Mouse (Mus musculus): ENCODE measurements at regions not wholly inside any gene's neighbourhood (a gene's known extent, or its start where the extent isn't known, plus 50 kb on each side); places are given as distances from the start of the nearest gene placed in this dataset.

- in situ Hi-C loops (cut with MboI, MseI), result no loop called here
Observed at GRCm38 (mm10) chr5:112002856-112003660, 249.3 kb downstream of the Cryba4 start.

DNA sequence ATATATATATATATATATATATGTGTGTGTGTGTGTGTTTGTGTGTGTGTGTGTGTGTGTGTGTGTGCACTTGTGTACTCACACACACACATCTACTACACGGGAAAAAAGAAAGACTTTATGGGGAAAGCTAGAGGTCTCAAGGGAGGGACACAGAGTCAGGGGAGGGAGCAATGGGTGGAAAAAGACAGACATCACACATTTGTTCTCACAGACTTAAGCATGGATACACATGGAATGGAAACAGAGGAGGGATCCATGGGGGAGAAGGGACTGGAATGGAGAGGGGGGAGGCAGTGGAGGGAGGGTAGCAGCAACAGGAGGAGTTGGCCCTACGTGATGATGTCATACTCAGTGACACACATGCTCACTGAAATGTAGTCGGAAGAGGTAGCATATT lies 248.3 kb downstream of the Cryba4 start:
- in situ Hi-C loops (cut with MboI, MseI), result no loop called here

- in situ Hi-C loops (cut with MboI, MseI), result no loop called here
Observed at GRCm38 (mm10) chr5:112012505-112013164, 239.7 kb downstream of the Cryba4 start.

GRCm38 (mm10) chr5:112018925-112019324 lies 233.4 kb downstream of the Cryba4 start:
- in situ Hi-C loops (cut with MboI, MseI), result no loop called here

DNA sequence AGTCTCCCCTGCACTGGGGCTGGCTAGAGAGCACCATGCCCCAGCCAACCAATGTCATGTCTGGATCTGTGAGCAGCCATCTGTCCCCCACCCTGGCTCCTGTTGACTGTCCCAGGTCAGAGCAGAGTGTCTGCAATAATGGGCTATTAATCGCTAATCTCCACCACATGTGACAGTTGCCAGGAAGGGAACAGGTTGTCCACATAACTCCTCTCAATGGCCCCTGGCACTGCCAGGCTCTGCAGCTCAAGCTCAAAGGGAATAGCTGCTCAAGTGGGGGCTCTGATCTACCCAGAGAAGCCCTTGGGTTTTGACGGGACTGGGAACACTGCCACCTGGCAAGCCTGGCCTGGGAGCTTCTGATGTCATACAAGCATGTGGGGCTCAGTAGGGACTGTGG lies 231.4 kb downstream of the Cryba4 start:
- in situ Hi-C loops (cut with MboI, MseI), result no loop called here

GRCm38 (mm10) chr5:112029955-112030354 lies 222.4 kb downstream of the Cryba4 start:
- in situ Hi-C loops (cut with MboI, MseI), result no loop called here

DNA sequence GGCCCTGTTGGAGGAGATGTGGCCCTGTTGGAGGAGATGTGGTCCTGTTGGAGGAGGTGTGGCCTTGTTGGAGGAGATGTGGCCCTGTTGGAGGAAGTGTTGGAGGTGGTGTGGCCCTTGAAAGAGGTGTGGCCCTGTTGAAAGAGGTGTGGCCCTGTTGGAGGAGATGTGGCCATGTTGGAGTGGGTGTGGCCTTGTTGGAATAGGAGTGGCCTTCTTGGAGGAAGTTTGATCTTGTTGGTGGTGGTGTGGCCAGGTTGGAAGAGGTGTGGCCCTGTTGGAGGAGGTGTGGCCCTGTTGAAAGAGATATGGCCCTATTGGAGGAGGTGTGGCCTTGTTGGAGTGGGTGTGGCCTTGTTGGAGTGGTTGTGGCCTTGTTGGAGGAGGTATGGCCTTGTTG lies 220.3 kb downstream of the Cryba4 start:
- in situ Hi-C loops (cut with MboI, MseI), result no loop called here

- in situ Hi-C loops (cut with MboI, MseI), result no loop called here
Observed at GRCm38 (mm10) chr5:112035426-112035825, 216.9 kb downstream of the Cryba4 start.

DNA sequence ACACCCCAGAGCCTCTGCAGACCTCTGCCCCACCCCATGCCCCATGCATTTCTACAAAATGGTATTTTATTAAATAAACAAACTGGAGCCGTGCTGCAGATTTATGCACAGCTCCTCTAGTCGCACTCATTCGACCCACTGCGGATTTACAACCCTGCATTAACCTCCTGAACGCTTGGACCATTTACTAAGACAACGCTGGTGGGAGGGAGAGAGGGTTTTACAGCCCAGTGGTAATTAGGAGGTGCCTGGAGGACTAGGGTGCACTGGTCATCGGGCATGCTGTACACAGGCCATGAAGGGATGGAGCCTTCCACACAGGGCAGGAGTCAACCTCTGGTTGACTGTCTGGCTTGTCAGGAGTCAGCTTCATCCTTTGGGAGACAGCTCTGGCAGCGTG lies 215.2 kb downstream of the Cryba4 start:
- in situ Hi-C loops (cut with MboI, MseI), result no loop called here

DNA sequence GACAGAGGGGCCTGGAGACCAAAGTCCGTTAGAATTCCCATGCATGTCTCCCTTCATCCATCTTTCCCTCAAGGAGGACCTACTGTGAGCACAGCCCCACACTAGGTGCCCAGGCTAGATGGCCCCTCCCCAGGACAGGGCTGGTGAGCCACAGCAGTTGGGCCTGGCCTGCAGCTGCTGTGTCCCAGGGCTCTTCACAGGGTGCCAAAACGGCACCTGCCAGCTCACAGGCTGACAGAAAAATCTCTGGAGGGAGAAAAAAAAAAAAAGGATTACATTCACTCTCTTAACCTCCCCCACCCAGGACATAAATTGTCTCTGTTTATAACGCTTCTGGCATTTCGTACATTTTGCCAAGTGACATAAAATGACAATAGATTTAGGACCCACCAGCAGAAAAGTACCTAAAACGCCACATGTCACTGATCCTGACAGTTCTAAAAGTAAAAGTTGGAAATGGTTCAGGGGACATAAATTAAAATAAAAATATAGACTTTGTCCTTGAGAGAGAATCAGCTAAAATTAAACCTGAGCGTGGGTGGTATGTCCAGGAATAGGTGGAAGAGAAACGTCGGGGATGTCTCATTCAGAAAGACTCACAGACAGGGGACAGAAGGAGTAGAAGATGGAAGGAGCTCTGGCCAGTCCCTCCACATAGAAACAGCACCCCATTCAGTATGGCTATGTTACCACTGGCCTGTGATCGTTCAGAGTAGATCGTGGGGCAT lies 212.5 kb downstream of the Cryba4 start:
- in situ Hi-C loops (cut with MboI, MseI), result no loop called here

DNA sequence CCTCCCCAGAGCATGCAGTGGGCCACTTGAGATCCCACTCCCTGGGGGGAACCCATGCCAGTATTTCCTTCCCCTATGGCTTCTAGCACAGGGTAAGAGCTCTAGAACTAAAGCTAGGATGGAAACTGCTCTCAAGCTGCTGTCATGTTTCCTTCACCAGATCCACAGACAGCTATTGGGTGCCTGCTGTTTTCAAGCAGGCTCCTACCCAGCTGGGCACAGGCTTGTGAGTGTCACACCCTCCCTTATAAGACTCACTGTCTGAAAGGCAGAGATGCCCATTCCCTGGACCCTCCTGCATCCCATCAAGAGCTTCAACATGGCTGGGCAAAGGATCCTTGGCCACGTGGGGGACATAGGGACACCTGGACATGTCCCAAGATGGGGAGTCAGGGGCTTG lies 211.6 kb downstream of the Cryba4 start:
- in situ Hi-C loops (cut with MboI, MseI), result no loop called here

DNA sequence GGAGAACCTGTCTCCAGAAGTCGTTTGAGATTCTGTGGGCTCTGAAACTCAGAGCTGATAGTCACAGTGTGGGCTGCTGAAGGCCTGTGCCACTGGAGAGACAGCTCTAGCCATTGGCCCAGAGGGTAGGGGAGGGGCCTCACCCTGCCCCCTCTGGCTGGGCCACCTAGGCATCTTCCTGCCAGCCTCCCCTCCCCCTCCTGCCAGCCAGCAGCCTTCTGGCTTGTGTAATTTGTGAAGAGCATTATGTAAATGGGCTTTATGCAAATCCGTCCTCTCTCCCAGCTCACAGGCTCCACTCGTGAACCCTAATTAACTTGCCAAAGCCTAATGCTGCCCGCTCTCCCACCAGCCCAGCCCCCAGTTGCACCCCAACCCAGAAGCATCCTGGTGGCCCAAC lies 211.0 kb downstream of the Cryba4 start:
- in situ Hi-C loops (cut with MboI, MseI), result no loop called here

GRCm38 (mm10) chr5:112042236-112042635 lies 210.1 kb downstream of the Cryba4 start:
- in situ Hi-C loops (cut with MboI, MseI), result no loop called here

GRCm38 (mm10) chr5:112050046-112050782 lies 202.1 kb downstream of the Cryba4 start:
- in situ Hi-C loops (cut with MboI, MseI), result no loop called here

GRCm38 (mm10) chr5:112050906-112051305 lies 201.4 kb downstream of the Cryba4 start:
- in situ Hi-C loops (cut with MboI, MseI), result no loop called here

GRCm38 (mm10) chr5:112051786-112052185 lies 200.5 kb downstream of the Cryba4 start:
- in situ Hi-C loops (cut with MboI, MseI), result no loop called here

GRCm38 (mm10) chr5:112053600-112054155 lies 198.6 kb downstream of the Cryba4 start:
- in situ Hi-C loops (cut with MboI, MseI), result no loop called here

GRCm38 (mm10) chr5:112055018-112055417 lies 197.3 kb downstream of the Cryba4 start:
- in situ Hi-C loops (cut with MboI, MseI), result no loop called here

DNA sequence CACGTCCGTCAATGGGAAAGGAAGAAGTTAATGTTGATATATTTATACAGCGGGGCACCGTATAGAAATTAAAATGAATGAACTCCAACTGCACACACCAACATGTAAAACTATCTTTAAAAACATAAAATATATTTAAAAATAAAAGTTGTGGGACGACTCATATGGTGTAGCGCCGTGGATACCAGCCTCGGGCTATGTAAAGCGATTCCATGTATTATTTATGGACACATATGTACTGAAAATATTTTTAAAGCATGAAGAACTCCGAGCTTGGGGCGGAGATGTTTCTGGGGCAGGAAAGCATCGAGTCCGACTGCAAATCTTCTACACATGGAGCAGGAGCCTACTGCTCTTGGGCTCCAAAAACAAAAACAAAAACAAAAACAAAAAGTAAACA lies 182.4 kb downstream of the Cryba4 start:
- in situ Hi-C loops (cut with MboI, MseI), result no loop called here

DNA sequence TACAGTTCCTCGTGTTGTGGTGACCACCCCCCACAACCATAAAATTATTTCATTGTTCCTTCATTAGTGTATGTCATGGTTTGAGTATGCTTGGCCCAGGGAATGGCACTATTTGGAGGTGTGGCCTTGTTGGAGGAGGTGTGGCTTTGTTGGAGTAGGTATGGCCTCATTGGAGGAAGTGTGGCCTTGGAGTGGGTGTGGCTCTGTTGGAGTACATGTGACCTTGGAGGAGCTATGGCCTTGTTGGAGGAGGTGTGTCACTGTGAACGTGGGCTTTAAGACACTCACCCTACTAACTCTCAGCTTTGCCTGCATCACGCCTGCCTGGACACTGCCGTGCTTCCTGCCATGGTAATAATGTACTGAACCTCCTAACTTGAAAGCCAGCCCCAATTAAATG lies 179.9 kb downstream of the Cryba4 start:
- in situ Hi-C loops (cut with MboI, MseI), result no loop called here

DNA sequence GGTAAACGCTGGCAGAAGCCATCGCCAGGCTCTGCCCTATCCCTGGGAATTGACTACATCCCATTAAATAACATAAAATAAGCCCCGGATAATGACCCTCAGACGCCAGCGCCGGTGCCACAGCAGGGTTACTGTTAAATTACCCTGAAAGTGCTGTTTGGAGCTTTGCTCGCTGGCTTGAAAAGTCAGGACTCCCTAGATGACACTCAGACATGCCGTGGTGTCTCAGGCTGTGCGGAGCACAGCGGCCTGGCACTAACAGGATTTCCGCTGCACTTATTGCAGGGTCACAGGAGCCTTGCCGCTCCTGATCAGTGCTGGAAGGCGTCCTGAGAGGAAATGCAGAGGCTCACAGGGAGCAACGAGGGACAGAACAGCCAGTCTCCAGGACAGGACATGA lies 175.2 kb downstream of the Cryba4 start:
- in situ Hi-C loops (cut with MboI, MseI), result no loop called here

Measured in regulatory T cell (primary cell).